Mouse (Mus musculus) spleen, embryonic (tissue): Measurements from ENCODE around the gene Abhd2.

ENCODE experiments used
- CTCF ChIA-PET: fragments of 350-600 bp; sonication (Branson Sonifier 250); formaldehyde crosslinking; loops from one replicate; lab custom pipeline; 2022; lab: Charles Lee

Gene Abhd2

DNA sequence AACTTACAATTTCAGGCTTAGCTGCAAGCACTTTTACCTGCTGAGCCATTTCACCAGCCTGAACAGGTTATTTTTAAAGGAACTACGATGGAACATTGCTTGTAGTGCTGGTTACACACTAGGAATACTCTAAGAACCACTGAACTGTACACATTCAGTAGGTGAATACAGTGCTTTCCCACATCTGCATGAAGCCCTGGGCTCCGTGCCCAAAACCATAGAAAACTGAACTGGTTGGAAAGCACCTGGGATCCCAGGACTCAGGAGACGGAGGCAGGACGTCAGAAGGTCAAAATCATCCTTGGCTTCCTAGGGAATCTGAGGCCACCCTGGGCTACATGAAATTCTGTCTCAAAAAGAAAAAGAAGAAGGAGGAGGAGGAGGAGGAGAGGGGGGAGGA is 6.8 kb upstream of the Abhd2 start:
- CTCF ChIA-PET = no interaction called here

DNA sequence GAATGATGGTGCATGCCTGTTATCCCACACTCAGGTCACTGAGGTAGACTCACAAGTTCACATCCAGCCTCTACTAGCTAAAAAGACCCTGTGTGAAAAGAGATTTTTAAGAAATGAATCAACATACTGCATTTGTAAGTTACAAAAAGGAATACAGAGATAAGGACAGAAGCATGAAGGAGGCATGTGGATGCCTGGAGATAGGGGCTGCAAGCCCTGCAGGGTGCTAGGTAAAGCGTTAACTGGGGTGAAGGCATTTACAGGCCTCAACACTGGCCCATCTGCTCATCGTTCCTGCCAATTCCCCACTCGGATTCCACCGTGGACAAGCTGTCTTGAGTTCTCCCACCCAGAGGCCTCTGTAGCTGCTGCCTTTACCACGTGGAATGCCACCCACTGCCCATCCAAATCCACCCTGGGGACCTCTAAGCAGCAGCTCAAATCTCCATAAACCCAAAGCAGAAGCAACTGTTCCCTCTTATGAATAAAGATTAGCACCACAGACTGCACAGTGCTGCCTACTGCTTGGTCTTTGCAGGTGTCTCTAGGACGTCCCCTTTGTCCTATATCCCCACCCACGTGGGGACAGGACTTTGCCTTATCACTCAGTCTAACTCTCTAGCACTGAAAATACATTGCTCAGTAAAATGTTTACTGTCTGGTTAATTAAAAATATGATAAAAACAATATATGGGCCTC is 5.2 kb upstream of the Abhd2 start:
- CTCF ChIA-PET = no interaction called here

DNA sequence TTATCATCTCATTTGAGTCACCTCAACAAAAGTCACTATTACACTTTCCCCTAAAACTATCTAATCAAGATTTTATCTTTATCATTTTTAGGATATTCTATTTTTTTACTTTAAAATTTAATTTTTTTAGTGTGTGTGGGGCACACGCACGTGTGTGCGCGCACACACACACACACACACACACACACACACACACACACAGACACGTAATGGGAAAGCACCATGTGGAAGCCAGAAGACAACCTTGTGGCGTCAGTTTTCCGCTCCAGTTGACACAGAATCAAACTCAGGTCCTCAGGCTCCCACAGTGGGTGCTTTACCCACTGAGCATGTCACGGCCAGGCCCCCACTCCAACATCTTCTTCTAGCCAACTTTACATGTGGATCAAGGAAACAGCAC is 4.1 kb upstream of the Abhd2 start:
- CTCF ChIA-PET = no interaction called here

DNA sequence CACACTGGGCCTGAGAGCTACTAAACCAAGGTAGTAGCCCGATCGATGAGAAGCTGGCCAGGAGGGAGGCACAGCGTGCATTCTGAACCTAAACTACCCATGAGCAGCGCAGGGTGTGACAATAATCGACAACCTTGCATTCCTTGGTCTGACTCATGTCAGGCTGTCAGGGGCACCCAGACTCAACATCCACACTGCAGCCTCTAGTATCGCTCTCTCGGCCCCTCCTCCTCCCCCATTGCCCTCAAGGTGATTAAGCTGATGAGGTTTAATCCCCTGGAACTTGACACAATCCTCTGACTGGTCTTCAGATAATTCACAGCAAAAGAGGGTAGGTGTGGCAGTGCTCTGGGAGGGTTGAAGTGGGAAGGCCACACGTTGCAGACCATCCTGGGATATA is 3.6 kb upstream of the Abhd2 start:
- CTCF ChIA-PET = no interaction called here

DNA sequence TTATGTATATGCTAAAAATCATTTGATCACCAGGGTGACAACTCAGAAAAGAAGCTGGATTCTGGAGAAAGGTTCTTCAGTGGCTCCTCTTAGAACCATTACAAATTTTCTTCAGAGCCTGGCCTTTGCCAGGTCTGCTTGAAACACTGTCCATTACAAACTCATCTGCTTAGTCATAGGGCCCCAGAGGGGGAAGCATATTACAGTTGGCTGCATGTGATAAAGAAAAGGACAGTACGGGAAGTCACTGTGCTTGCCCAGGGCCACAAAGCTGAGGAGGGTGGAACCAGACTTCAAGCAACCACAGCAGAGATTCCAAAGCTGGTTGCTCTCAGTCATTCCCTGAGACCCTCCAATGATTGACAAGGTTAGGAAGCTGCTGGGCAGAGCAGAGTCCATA is 3.1 kb upstream of the Abhd2 start:
- CTCF ChIA-PET = no interaction called here

- CTCF ChIA-PET = no interaction called here
Measured at GRCm38 (mm10) chr7:79270961-79271387, 2.0 kb upstream of the Abhd2 start.

- CTCF ChIA-PET = interaction anchor here (0.5 kb wide), 1 partner anchor 119 kb away, joined by 4 read pairs; no protein-coding TSS in a partner anchor
Measured at GRCm38 (mm10) chr7:79271861-79272788, 874 bp upstream of the Abhd2 start.

DNA sequence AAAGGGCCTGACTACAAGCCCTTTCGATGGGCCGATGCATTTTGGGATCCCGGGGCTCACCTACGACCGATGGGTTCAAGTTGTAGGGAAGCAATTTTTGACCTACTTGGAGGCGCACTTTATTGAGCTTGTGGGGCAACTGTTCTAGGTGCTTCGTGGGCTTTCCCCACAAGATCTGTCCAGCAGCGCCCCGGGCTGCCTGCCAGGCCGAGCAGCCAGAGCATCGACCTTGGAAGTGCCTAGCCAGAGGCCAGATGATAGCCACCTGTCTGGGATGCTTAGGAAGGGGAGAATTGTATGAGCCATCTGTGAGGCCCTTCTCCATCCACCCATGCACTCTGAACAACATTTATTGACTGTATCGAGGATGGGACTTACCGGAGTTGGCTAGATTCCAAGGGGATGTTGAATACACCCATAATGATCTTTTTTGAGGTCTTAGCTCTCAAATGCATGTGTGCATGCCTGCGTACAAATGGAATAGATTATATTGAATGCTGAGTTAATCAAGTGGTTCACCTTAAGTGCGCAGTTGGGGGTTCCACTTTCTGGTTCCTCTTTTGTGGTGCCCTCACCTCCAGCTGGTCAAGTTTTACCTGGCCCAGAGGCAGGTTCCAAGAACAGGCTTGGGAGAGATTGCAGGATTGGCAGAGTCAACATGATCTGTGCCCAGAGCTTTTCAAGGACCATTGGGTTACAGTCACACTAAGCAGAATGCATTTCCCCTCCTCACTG is 906 bp downstream of the Abhd2 start:
- CTCF ChIA-PET = no interaction called here

DNA sequence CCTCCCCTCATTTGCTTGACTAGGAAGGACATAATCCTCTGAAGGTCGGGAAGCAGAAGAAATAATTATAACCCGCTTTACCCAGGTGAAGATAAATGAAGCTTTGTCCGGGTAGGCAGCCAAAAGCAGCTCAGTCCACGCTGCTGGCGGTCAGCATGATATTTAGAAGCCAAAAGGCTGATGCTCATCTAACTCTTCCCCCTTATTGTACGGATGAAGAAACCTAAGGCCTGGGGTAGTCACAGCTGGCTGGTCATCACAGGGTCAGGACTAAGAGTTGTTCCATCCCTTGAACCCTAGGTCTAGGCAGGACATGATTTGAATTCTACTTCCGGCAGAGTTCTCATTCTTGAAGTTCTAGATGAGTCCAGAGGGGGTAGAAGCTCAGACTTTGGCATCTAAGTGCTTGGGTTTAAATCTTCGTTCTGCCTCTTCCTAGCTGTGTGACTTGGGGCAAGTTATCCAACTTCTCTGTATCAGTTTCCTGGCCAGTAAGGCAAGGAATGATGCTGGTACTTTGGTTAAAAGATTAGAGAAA is 1.5 kb downstream of the Abhd2 start:
- CTCF ChIA-PET = no interaction called here

GRCm38 (mm10) chr7:79275345-79275744 is 2.3 kb downstream of the Abhd2 start:
- CTCF ChIA-PET = interaction anchor here (0.6 kb wide), 1 partner anchor 772 kb away, joined by 6 read pairs; no protein-coding TSS in a partner anchor

- CTCF ChIA-PET = interaction anchor here (0.7 kb wide), 1 partner anchor 22 kb away, joined by 4 read pairs; no protein-coding TSS in a partner anchor
Measured at GRCm38 (mm10) chr7:79278432-79278831, 5.4 kb downstream of the Abhd2 start.

- CTCF ChIA-PET = no interaction called here
Measured at GRCm38 (mm10) chr7:79279376-79280029, 6.5 kb downstream of the Abhd2 start.

- CTCF ChIA-PET = interaction anchor here (0.5 kb wide), 1 partner anchor 24 kb away, joined by 3 read pairs; no protein-coding TSS in a partner anchor
Measured at GRCm38 (mm10) chr7:79282883-79283670, 10.1 kb downstream of the Abhd2 start.

- CTCF ChIA-PET = interaction anchor here (0.5 kb wide), 1 partner anchor 24 kb away, joined by 3 read pairs; no protein-coding TSS in a partner anchor
Measured at GRCm38 (mm10) chr7:79283671-79283941, 10.6 kb downstream of the Abhd2 start.

GRCm38 (mm10) chr7:79284160-79284888 is 11.3 kb downstream of the Abhd2 start:
- CTCF ChIA-PET = interaction anchor here (0.5 kb wide), 1 partner anchor 37 kb away, joined by 3 read pairs; no protein-coding TSS in a partner anchor

DNA sequence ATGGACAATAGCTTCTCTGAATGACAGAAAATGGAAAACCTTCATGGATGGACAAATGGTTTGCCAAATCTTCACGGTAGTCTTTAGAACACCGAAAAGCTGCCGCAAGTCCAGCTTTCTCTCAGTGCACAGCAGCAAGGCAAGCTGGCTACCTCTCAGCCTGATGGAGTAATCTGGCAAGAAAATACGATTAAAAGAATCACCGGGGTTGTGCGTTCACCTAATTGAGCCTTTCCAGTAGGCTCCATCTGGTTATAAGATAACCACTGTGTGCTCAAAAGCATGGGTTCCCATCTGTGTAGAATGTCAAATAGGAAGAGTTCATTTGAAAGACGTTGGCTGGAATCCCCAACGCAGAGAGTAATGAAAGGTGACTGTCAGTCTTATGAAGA is 11.9 kb downstream of the Abhd2 start:
- CTCF ChIA-PET = interaction anchor here (0.5 kb wide), 1 partner anchor 36 kb away, joined by 3 read pairs; no protein-coding TSS in a partner anchor

GRCm38 (mm10) chr7:79285408-79285807 is 12.4 kb downstream of the Abhd2 start:
- CTCF ChIA-PET = no interaction called here

DNA sequence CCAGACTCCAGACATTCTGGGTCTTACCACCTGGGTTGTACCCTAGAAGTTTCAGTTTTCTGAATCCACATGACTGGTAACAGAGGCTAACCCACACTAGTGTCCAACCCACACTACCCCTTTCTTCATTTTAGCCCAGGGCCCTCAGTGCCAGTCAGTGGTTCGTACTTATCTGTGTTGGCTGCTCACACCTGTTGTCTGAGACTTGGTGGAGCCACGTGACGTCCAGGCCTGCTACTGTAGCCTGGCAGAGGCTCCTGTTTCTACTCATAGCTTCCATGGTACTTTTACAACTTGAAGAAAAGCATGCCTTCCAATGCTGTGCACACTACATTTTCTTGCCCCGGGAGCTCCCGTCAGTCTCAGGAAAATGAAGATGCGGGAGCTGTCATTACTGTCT is 14.2 kb downstream of the Abhd2 start:
- CTCF ChIA-PET = interaction anchor here (0.5 kb wide), 1 partner anchor 1762 kb away, joined by 3 read pairs; no protein-coding TSS in a partner anchor

- CTCF ChIA-PET = interaction anchor here (0.5 kb wide), 1 partner anchor 1761 kb away, joined by 3 read pairs; no protein-coding TSS in a partner anchor
Measured at GRCm38 (mm10) chr7:79287928-79288327, 14.9 kb downstream of the Abhd2 start.
